Mouse (Mus musculus) T-helper 2 cell (primary cell): Measurements from ENCODE around the gene Ubac1.

ENCODE experiments used
- in situ Hi-C: fragments of 300-600 bp; cut with MboI, MseI; formaldehyde crosslinking; loops from one replicate; pipeline ENCODE4 v1.15.1; 2025; ENCODE audit warnings: high pct_unique_total_duplicates

Gene Ubac1

DNA sequence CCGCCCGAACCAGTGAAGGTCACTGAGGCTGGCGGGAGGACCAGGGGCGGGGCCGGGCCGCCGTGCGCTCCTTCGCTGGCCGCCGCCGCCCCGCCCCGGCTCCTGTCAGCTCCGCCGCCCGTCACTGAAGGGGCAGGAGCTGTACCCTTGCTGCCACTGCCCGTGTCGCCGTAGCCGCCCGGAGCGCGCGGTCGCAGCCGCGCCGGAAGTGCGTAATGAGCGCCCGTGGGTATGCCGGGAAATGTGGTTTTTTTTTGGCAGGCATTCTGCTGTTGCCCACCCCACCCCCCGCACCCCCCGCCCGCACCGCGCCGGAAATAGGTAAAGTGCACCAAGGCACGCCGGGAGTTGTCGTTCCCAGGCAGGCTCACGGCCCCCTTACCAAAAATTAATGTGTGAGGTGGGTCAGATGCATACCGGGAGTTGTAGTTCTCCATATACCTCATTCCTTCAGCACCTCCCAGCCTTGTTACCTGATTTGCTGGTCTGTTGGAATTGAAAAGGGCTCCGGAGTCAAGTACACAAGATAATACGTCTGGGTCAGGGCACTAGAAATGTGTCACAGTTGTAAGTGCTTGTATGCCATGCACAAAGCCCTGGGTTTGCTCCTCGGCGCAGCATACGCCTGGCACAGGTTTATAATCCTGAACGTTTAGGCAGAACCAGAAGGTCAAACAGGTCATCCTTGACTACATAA is at the start of gene Ubac1:
Gene Ubac1, minus strand, starts transcription at position 187 of the 697 bp plus-strand sequence.
- in situ Hi-C loops, result loop anchor here (5.0 kb wide), 1 partner anchor 121 kb away; no protein-coding TSS in a partner anchor

DNA sequence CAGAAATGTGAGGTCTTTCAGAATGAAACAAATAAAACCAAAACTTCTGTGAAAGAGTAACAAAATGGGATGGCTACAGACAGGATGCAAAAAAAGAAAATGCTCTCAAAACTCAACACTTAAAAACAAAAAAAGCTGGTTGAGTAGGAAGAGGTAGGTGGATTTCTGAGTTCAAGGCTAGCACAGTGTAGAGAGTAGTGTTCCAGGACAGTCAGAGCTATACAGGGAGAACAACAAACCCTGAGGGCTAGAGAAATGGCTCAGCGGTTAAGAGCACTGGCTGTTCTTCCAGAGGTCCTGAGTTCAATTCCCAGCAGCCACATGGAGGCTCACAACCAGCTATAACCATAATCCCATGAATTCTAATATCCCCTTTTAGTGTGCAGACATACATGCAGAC is 47.0 kb upstream of the Ubac1 start:
- in situ Hi-C loops, result no loop called here

DNA sequence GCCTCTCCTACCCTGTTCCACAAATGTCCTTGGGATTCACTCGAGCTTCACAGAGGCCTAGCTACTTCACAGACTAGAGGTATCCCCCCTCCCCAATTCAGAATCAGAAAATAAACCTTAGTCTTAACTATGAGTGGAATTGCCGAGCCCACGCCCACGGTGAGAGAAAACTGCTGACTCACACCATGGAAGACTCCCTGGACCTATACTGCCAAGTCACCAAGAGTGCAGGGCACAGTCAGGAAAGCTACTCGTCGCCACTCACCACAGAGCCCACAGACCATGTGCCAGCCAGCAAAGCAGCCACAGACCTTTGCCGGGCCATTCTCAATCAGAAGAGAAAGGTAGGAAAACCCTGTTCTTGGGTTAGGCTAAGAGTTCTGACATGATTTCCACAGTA is 46.6 kb upstream of the Ubac1 start:
- in situ Hi-C loops, result no loop called here

DNA sequence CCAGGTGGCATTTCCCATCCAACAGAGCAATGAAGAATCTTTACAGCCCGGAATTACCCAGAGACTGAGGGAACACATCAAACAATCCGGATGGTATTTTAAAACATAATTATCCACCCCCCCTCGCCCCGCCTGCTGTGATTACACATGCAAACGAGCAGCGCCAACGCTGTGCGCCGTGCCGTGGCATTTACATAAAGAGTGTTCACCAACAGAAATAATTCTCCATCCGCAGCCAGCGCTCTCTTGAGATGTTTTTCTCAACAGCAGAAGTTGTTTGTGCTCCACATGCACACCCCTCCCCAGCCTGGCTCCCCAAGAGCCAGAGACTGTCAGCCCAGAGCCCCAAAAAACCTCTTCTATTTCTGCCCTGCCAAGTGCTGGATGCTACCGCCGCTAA is 45.0 kb upstream of the Ubac1 start:
- in situ Hi-C loops, result no loop called here

DNA sequence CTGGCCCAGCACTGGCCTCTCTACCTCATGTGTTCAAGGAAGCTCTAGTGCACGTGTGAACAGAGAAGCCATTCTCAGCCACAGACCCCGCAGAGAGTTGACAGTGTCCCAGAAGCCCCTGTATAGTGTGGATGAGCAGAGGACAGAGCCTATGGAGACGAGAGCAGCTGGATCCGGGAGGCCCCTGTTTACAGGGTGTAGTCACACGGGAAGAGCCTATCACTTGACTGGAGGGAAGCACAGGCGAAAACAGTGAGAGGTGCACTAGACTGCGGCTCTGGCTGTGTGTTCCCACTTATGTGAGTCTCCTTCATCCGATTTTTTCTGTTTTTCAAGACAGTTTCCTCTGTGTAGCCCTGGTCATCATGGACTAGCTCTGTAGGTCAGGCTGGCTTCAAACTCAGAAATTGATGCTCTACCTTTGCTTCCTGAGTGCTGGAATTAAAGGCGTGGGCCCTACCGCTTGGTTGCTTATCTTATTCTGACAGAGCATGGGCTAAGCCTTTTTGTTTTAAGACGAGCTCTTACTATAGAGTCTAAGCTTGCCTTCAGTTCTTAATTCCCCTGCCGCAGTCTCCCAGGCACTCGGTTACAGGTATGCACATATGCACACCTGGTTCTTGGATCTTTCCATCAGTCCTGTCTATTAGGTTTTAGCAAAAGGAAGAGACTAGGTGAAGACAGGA is 41.3 kb upstream of the Ubac1 start:
- in situ Hi-C loops, result no loop called here

DNA sequence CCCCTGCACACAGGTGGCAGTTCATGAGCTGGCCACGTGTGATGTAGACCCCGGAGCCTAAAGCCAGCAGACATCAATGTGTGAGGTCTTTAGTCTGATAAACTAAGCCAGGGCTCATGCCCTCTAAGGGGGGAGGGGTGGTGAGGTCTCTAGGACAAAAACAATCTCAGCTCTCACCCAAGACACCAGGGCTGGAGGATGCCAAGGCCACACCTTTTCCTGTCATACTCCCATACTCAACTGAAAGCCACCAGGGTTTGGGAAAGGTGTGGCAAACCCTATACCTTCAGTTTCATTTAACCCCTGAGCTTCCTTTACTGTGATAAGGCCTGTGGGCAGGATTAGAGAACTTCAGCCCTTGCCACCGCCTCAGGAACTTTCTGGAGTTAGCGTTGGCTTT is 40.7 kb upstream of the Ubac1 start:
- in situ Hi-C loops, result no loop called here

DNA sequence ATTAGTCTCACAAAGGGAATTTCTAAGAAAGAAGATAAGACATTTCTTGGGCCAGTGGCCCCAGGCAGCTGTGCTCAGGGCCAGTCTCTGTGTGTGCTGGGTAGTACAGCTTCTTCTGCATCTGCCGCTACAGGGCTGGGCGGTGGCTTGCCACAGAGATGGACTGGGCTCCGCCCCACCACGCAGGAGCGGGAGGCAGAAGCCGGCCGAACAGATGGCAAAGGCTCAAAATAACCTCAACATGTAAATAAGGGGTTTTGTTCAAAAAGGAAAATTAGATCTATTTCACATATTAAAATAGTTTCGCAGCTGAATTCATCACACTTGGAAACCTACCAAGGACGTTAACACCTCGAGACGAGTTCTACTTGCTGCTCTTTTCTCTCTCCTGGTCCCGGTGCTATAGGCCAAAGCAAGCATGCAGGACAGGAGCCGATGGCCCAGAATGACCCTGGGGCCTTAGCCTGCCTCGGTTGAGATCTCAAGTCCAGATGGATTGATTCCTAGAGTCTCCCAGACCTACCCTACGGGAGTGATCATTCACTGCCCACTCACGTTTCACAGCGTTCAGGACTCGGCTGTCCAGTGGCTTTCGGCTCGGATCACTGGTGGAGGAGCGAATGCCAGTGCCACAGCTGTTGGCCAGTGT is 39.6 kb upstream of the Ubac1 start:
- in situ Hi-C loops, result no loop called here

DNA sequence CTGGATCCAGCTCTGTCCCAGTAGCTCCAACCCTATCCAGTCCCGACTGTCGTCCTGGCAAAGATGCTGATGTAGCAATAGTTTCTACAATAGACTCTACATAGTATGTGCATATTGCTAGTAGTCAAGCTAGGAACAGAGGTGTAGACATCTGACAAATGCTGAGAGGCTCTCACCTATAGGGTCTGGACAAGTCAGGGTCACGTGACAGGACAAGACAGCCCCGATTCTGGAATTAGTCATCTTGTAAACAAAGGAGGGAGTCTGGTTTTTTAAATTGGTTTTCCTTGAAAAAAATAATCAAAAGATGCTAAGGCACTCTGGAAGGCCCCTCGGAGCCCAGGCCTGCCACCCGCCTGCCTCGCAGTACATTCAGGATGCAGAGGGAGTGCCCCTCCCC is 35.5 kb upstream of the Ubac1 start:
- in situ Hi-C loops, result loop anchor here (5.0 kb wide), 1 partner anchor 85 kb away; no protein-coding TSS in a partner anchor

DNA sequence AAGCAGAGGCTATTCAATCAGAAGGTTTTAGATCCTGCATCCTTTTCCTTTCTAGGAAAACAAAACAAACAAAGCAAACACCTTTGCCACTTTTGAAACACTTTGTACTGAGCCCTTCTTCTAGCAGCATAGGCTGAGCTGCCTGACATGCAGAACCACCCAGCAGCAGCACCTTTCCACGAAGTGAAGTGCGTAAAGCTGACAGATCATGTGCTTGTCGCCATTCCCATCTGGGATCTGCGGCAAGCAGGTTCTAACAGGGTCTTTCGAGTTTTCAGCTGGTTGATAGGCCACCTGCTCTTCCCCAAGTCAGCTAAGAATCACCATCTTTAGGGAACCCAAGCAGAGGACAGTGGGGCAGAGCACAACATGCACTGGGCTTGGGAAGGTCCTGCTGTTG is 34.7 kb upstream of the Ubac1 start:
- in situ Hi-C loops, result loop anchor here (5.0 kb wide), 1 partner anchor 86 kb away; no protein-coding TSS in a partner anchor

DNA sequence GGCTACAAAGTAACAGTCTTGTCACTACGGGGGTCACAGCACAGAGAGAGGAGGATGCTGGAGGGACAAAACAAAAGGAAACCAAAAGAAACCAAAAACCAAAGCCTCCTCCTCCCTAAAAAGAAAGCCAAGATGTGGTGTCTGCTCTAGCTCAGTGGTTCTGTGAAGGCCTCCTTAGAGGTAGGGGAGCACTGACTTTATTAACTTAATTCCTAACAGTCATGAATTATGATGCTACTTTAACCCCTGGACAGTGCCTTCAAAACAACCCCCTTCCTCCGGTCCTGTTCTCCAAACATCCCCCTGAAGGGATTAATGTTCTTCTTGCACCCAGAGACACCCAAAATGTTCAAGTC is 34.2 kb upstream of the Ubac1 start:
- in situ Hi-C loops, result loop anchor here (5.0 kb wide), 1 partner anchor 87 kb away; no protein-coding TSS in a partner anchor

DNA sequence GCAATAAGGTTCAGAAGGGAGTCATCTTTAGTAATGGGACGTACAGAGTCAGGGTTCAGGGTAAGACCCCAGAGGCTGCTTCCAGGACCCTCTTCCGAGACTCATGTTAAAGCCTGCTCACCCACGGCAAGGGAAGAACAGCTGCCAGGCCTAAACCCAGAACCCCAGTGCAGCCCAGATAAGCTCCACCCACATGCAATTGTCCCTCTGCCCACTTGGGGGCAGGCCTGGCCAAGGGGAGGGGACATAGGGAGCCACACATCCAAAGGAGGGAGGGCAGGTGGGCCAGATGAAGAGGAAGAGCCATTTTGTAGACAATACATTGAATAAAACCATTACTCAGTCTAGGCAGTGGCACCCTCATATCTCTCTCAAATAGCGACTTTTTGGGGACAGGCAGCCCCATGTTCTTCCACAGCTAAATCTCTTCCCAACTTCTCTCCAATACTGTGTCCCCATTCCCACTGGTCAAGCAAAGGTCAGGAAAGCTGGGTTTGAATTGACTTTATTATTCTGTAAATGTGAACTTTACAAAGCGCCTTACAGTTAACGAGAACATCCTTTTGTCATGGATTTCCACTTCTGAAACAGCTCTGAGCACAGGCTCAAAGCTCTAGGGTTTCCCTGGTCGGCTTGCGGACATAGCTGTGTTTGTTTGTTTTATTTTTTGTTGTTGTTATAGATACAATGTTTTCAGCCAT is 33.6 kb upstream of the Ubac1 start:
- in situ Hi-C loops, result loop anchor here (5.0 kb wide), 1 partner anchor 87 kb away; no protein-coding TSS in a partner anchor

DNA sequence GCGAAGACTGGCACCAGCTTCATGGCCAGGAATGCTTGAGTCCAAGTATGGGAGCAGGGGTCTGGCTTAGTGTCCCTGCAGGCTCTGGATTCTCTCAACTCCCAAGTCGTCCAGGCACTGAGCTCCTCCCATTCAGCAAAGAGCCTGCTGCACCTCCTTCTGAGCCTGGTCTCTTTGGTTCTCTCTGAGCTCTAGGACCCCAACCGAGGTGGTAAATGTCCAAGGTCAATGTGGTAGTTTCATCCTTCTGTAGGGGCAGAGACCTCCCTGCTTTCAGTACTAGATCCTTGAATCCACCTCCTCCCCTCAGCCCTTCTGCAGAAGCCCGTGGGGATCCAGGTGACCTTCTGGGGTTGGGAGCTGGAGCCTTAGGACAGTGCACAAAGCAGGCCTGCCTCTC is 31.3 kb upstream of the Ubac1 start:
- in situ Hi-C loops, result no loop called here

DNA sequence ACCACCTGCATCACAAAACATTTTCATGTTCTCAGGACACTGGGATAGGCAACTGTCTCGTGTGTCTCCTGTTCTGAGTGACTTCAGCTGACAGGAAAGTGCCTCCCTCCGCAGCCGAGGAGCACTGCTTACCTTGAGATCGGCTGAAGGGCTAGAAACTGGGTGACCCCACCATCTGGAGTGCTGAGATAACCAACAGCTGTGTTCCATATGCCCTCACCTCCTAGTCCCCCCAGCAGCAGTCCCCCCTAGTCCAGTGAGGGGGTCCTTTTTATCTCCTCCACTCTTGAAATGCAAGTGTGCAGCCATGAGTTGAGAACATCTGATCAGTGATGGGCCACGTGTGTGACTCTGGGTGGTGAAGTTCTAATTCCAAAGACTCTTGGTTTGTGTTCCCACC is 27.3 kb upstream of the Ubac1 start:
- in situ Hi-C loops, result loop anchor here (10.0 kb wide), 1 partner anchor 546 kb away; no protein-coding TSS in a partner anchor

DNA sequence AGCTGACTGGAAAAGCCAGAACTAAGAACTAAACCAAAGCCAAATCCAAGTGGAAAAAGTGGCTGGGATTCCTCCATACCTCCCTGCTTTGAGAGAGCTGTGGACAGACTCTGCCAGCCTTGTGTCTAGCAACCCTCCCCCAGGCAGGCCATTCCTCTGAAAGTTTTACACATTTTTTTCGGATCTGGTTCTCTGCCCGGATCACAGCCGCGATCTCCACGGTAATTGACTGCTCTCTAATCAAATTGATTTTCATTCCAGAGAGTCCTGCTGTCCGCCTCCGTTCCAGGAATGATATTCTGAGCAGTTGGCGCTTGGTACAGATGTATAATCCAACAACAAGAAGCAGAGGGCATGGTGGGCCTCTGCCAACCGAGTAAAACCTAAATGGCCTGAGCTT is 22.7 kb upstream of the Ubac1 start:
- in situ Hi-C loops, result loop anchor here (10.0 kb wide), 1 partner anchor 551 kb away; no protein-coding TSS in a partner anchor

DNA sequence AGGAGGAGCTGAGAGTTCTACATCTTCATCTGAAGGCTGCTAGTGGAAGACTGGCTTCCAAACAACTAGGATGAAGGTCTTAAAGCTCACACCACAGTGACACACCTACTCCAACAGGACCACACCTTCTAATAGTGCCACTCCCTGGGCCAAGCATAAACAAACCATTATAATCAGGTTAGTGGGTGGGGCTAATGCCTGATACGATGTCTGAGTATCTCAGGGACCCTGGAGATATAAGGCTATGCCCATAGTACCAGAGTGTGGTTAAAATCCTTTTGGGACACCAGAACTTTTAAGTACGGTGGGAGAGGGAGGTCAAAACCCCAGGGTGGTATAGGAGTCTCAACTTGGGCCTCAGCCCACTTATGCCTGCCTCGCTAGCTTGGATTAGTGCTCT is 21.1 kb upstream of the Ubac1 start:
- in situ Hi-C loops, result loop anchor here (10.0 kb wide), 1 partner anchor 552 kb away; no protein-coding TSS in a partner anchor

DNA sequence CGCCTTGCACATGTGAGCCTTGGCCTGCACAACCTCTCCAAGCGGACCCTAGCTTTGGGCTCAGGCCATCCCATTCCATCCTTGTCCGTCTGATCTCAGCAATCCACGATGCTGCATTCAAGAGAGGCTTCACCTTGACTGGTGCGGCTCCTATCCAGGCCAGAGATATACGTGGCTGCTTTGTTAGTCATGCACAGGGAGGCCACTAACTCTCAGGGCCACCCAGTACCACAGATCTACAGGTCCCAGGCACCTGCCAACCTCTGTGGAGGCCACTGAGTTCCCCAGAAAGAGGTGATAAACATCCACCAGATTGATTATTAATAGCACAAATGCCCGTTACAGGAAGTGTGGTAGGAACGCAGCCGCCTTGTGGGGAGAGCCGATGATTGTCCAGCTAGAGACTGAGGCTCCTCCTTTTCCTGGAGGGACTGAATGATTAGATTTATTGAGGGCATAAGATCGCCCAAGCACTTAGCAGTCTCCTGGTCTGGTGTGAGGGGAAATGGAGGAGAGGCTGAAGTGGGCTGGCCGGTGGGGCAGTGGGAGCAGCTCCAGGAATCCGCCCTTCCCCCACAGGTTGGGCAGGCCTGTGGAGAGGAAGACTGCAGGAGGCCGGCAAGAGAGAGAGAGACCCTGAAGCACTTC is 19.7 kb upstream of the Ubac1 start:
- in situ Hi-C loops, result loop anchor here (10.0 kb wide), 1 partner anchor 554 kb away; no protein-coding TSS in a partner anchor

DNA sequence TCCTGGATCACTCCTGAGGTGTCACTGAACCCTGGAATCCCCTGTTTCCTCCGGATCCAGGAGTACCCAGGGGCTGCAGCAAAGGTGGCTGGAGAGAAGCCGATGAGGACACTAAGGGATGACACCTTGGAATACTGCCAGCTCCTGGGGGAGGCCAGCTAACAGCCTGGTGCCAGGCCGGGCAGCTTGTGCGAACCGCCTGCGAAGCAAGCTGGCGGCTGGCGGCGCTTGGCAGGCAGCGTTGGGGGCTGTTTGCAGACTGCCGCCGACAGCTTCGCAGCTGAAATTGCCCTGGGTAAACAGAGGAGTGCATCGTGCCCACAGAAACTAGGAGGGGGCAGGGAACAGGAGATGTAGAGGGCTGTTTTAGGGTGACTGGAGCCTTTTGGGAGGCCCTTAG is 18.4 kb upstream of the Ubac1 start:
- in situ Hi-C loops, result loop anchor here (10.0 kb wide), 1 partner anchor 555 kb away; no protein-coding TSS in a partner anchor

DNA sequence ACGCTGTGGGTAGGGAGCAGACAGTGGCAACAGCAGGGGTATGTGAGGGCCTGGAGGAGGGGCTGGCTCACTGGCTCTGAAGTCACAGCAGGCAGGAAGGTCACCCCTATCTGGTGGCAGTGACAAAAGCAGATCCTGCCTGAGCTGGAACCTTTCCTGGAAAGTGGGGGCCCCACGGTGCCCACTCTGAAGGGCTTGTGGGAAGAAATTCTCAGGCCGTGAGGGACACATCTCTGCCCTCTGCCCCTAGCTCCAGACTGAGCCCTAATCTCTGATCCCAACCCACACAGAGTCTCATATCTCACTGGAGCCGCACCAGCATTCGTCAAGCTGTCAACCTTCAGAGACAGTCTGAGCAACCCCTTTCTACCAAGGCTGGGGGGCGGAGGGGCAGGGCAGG is 15.8 kb upstream of the Ubac1 start:
- in situ Hi-C loops, result no loop called here

DNA sequence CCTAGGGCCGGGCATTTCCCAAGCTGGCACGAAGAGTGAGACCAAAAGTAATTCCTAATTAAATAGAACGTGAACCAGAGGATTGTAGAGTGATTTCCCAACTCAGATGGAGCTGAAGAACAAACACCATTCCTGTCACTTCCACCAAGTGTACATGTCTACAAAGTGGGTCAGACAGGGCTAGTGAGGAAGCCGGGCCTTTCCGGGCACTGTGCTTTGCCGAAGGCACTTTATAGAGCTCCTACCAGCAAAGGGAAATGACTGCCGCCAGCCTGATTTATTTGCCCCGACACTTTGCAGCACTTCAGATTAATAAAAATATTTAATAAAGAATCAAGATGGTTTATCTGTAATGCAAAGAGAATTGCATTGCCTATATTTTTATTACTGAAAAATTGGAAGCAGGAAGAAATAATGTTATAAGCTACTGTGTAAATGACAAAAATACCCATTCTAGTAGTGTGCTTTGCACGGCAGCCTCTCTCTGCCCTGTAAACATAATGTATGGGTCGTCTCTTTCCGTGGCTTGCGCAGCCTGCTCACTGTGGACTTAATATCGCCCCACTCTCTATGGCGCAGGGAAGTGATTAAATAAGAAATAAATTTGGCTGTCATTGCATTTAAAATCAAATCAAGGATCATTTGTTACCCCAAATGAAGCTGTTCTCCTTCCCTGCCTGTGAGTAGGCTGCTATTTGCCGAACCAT is 12.9 kb upstream of the Ubac1 start:
- in situ Hi-C loops, result no loop called here

DNA sequence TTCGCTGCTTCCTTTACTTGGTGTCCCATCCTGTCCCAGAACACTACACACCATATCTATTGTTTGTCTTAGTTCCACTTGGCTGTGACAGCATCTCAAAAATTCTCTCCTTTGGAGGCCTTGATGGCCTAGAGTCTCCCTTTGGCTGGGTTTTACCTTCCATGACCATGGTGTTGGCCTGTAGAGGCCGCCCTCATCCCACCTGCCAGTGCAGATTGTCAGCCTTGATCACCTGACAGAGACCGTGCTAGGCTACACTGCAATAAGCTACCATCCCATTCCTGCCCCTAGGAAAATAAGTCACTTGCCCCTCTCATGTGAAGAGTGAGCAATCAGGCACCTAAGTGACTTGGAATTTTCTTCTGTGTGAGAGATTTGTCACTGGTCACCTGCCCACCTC is 8.7 kb upstream of the Ubac1 start:
- in situ Hi-C loops, result no loop called here
